Mouse (Mus musculus) midbrain, embryonic 14.5 days (tissue): ENCODE measurements around the gene Rad51b. TPM values are rescaled to one million over a fixed set of nuclear protein-coding genes. Genes with fewer than 3 reads are reported as not detected.
A peak's percentile ranks its signal among the peaks of the same experiment; 100 is the strongest.

ENCODE experiments used
- ATAC-seq: fragments of 200-750 bp; cut with Nextera tagmentation; 2 replicates; pipeline ENCODE4 v1.8.0; 2017; ENCODE audit warnings: moderate number of reproducible peaks, moderate library complexity; ENCODE audit not compliant: low FRiP score, low TSS enrichment
- DNase-seq: peaks from one replicate; pipeline ENCODE4 v3.0.0-alpha.2; 2015
- H3K27ac ChIP-seq: fragments of 300-500 bp; sonication (generic); replicated peaks from 2 replicates; pipeline ENCODE4 v1.5.1; 2014; ENCODE audit warnings: mild to moderate bottlenecking, low read depth, low read length, moderate library complexity
- H3K27me3 ChIP-seq: fragments of 300-500 bp; sonication (generic); 2 replicates; pipeline ENCODE4 v1.6.1; 2014; ENCODE audit warnings: low read length, control low read depth, mixed read lengths; ENCODE audit not compliant: control insufficient read depth, insufficient read depth
- H3K36me3 ChIP-seq: fragments of 300-500 bp; sonication (generic); 2 replicates; pipeline ENCODE4 v1.6.1; 2014; ENCODE audit warnings: low read length, control low read depth; ENCODE audit not compliant: control insufficient read depth, insufficient read depth
- H3K4me1 ChIP-seq: fragments of 300-500 bp; sonication (generic); 2 replicates; pipeline ENCODE4 v1.6.1; 2014; ENCODE audit warnings: mild to moderate bottlenecking, antibody characterized with exemption, low read length, control low read depth; ENCODE audit not compliant: control insufficient read depth, insufficient read depth
- H3K4me2 ChIP-seq: fragments of 300-500 bp; sonication (generic); 2 replicates; pipeline ENCODE4 v1.6.1; 2014; ENCODE audit warnings: mild to moderate bottlenecking, low read length, moderate library complexity
- H3K4me3 ChIP-seq: fragments of 300-500 bp; sonication (generic); replicated peaks from 2 replicates; pipeline ENCODE4 v1.5.1; 2014; ENCODE audit warnings: low read depth, low read length
- H3K9ac ChIP-seq: fragments of 300-500 bp; sonication (generic); replicated peaks from 2 replicates; pipeline ENCODE4 v1.6.1; 2014; ENCODE audit warnings: mild to moderate bottlenecking, low read length, moderate library complexity
- H3K9me3 ChIP-seq: fragments of 300-500 bp; sonication (generic); 2 replicates; pipeline ENCODE4 v1.6.1; 2016; ENCODE audit warnings: low read length, control low read depth, mixed read lengths; ENCODE audit not compliant: control insufficient read depth
- WGBS: fragments of 180-500 bp; shearing (Covaris S2); extraction: QIAGEN DNeasy Blood & Tissue Kit; methylation state at CpG from one replicate; pipeline ENCODE4 v1.1.7; 2014; 5-methylcytosine and 5-hydroxymethylcytosine counted together
- polyA plus RNA-seq: library from polyadenylated mRNA; unstranded; fragments of >200 nt; fragmentation: Nextera tagmentation; extraction: Ambion mirVana; gene quantifications from 2 replicates; pipeline ENCODE4 v1.2.1, GENCODE M21; 2014

The Rad51b gene
- polyA plus RNA-seq, 1 experiment from 2014 or later: 1.6 TPM

GRCm38 (mm10) chr12:79535532-79536437 is 238.7 kb downstream of the Rad51b start:
- DNase-seq (peak; percentile 26), ATAC-seq (no peak)
- Histone ChIP-seq H3K9ac (no peak overlapping the region), H3K36me3 (no peaks in the 10 kb centered on the region), H3K27ac (no peak overlapping the region), H3K4me3 (no peak overlapping the region), H3K9me3 (no peaks in the 10 kb centered on the region), H3K4me2 (no peak overlapping the region), H3K4me1 (peaks cover 8% of the 10 kb centered on the region; the same call in 1 of the 2 replicates), H3K27me3 (no peaks in the 10 kb centered on the region)
- WGBS: 48% methylated on average over 9 of the region's 9 CpGs

- Histone ChIP-seq H3K9me3 (no peaks in the 10 kb centered on the region), H3K27ac (no peak overlapping the region), H3K36me3 (no peaks in the 10 kb centered on the region), H3K9ac (no peak overlapping the region), H3K27me3 (no peaks in the 10 kb centered on the region), H3K4me3 (no peak overlapping the region), H3K4me1 (0 out of 2 replicates have a peak, but pooled peaks cover 3% of the 10 kb centered on the region), H3K4me2 (no peak overlapping the region)
- DNase-seq (no peak), ATAC-seq (no peak)
- 63% methylated on average over 5 of the region's 5 CpGs for WGBS
Measured at GRCm38 (mm10) chr12:79540176-79540575, 243.1 kb downstream of the Rad51b start.

- Histone ChIP-seq H3K27me3 (no peaks in the 10 kb centered on the region), H3K36me3 (no peaks in the 10 kb centered on the region), H3K4me3 (no peak overlapping the region), H3K9me3 (no peaks in the 10 kb centered on the region), H3K4me2 (no peak overlapping the region), H3K4me1 (no peaks in the 10 kb centered on the region), H3K9ac (no peak overlapping the region), H3K27ac (no peak overlapping the region)
- ATAC-seq: no peak
- no peak for DNase-seq
- WGBS: 90% methylated on average over 6 of the region's 6 CpGs
Measured at GRCm38 (mm10) chr12:79541581-79541980, 244.5 kb downstream of the Rad51b start.

GRCm38 (mm10) chr12:79545063-79545462 is 248.0 kb downstream of the Rad51b start:
- Histone ChIP-seq H3K27me3 (no peaks in the 10 kb centered on the region), H3K36me3 (no peaks in the 10 kb centered on the region), H3K27ac (no peak overlapping the region), H3K9me3 (no peaks in the 10 kb centered on the region), H3K4me3 (no peak overlapping the region), H3K4me1 (no peaks in the 10 kb centered on the region), H3K9ac (no peak overlapping the region), H3K4me2 (no peak overlapping the region)
- no peak for ATAC-seq
- DNase-seq: no peak
- 85% methylated on average over 3 of the region's 3 CpGs for WGBS

- WGBS: 81% methylated on average over 6 of the region's 6 CpGs
- Histone ChIP-seq H3K9me3 (no peaks in the 10 kb centered on the region), H3K9ac (no peak overlapping the region), H3K27me3 (no peaks in the 10 kb centered on the region), H3K4me1 (no peaks in the 10 kb centered on the region), H3K27ac (no peak overlapping the region), H3K4me3 (no peak overlapping the region), H3K36me3 (no peaks in the 10 kb centered on the region), H3K4me2 (no peak overlapping the region)
- ATAC-seq (no peak), DNase-seq (no peak)
Measured at GRCm38 (mm10) chr12:79547556-79547955, 250.5 kb downstream of the Rad51b start.

- H3K9me3 ChIP-seq: no peaks in the 10 kb centered on the region
- H3K27me3 ChIP-seq: no peaks in the 10 kb centered on the region
- no peaks in the 10 kb centered on the region for H3K4me1 ChIP-seq
- DNase-seq (no peak), ATAC-seq (no peak)
- no peaks in the 10 kb centered on the region for H3K36me3 ChIP-seq
- no peak overlapping the region for H3K9ac ChIP-seq
- no peak overlapping the region for H3K27ac ChIP-seq
- no peak overlapping the region for H3K4me3 ChIP-seq
- WGBS: 81% methylated on average over 8 of the region's 8 CpGs
- H3K4me2 ChIP-seq: no peak overlapping the region
Measured at GRCm38 (mm10) chr12:79548607-79549330, 251.7 kb downstream of the Rad51b start.

GRCm38 (mm10) chr12:79550049-79550682 is 253.1 kb downstream of the Rad51b start:
- H3K9me3 ChIP-seq: no peaks in the 10 kb centered on the region
- H3K4me3 ChIP-seq: no peak overlapping the region
- no peaks in the 10 kb centered on the region for H3K4me1 ChIP-seq
- 79% methylated on average over 7 of the region's 7 CpGs for WGBS
- no peak overlapping the region for H3K4me2 ChIP-seq
- no peak overlapping the region for H3K9ac ChIP-seq
- DNase-seq (no peak), ATAC-seq (no peak)
- H3K27me3 ChIP-seq: no peaks in the 10 kb centered on the region
- H3K36me3 ChIP-seq: no peaks in the 10 kb centered on the region
- no peak overlapping the region for H3K27ac ChIP-seq

GRCm38 (mm10) chr12:79551274-79551673 is 254.2 kb downstream of the Rad51b start:
- no peak overlapping the region for H3K4me2 ChIP-seq
- ATAC-seq: no peak
- WGBS: 86% methylated on average over 1 of the region's 1 CpGs
- H3K27me3 ChIP-seq: no peaks in the 10 kb centered on the region
- DNase-seq: no peak
- no peaks in the 10 kb centered on the region for H3K4me1 ChIP-seq
- H3K4me3 ChIP-seq: no peak overlapping the region
- H3K9ac ChIP-seq: no peak overlapping the region
- no peak overlapping the region for H3K27ac ChIP-seq
- H3K9me3 ChIP-seq: no peaks in the 10 kb centered on the region
- H3K36me3 ChIP-seq: no peaks in the 10 kb centered on the region
